Mouse (Mus musculus) layer of hippocampus, postnatal 10 days (tissue): ENCODE data around the gene Plch2. TPM values are rescaled to one million over a fixed set of nuclear protein-coding genes. Genes with fewer than 3 reads are reported as not detected.

Experiments
- DNase-seq, 2 experiments: peaks; one replicate each; pipeline ENCODE4 v3.0.0; 2021; ENCODE audit warnings: low spot score in 2 of 2
- total RNA-seq, 2 experiments: library from RNA; stranded (reverse); gene quantifications; 2 replicates each; pipeline ENCODE4 v1.2.3; 2021

Plch2 gene
- total RNA-seq, 2 experiments from 2014 or later, result 61.7 to 64.3 TPM

DNA sequence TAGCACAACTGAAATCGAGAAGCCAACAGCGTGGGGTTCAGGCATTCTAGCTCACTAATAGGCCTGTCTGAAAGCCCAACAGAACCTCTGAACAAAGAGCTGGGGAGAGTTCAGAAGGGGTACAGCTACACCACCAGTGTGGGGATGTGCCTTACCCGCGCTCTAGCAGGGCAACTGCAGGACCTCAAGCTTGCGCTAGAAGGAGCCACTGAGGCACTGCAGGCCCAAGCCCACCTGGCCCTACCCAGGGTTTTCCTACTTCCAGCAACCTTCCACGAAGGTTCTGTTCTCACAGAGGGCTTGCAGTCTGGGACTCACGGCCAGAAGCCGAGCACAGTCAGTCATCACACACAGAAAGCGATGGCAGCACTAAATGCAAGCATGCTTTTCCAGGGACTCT, 18.6 kb upstream of the Plch2 start:
- no peak for DNase-seq

DNA sequence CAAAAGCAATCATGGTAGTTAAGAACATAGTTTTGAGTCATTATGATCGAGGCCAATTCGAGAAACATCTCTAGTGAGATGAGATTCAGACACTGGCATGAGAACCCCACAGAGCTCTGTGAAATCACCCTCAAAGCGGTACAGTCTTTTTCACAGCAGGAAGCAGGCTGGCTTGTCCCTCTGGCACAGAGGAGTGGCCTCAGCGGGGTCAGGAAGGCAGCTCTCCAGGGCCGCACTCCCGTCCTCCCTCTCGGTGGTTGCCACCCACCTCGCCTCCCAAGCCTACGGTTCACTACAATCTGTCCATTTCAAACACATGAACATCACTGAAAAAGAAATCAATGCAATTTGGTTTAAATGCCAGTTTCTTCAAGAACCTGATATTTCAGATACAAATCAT, 17.8 kb upstream of the Plch2 start:
- DNase-seq, result no peak

DNA sequence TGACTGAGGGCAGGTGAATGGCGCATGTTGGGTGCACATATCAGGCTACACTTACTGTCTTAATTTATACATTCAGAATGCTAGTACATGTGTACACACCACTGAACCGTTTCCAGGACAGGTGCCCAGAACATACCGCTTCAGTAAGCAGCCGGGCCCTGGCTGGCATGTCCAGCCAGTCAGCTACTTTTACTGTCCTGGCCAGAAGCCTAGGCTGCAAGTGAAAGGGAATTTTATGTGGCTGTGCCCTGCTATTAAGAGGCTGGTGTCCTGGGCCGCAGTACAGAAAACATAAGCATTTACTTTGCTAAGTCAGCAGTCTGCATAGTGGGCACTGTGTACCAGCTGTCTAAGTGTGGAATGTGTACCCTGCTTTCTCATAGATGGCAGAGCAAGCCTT, 14.3 kb upstream of the Plch2 start:
- no peak for DNase-seq

DNA sequence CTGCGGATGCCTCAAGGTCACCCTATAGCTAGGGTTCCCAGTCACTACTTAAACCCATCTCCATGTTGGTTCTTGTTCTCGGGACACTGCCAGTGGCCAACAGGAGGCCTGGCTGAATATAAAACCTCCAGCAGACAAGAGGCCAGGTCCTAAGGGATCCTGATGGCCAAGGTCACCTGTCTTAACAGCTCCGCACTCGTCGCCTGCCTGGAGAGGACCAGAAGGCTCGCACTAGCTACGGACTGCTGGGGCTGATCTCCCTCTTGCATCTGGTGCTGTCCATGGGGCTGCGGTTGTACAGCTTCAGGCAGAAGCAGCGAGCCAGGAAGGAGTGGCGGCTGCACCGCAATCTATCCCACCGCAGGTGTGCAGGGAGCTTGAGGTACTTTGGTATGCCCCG, 13.6 kb upstream of the Plch2 start:
- DNase-seq, result no peak

DNA sequence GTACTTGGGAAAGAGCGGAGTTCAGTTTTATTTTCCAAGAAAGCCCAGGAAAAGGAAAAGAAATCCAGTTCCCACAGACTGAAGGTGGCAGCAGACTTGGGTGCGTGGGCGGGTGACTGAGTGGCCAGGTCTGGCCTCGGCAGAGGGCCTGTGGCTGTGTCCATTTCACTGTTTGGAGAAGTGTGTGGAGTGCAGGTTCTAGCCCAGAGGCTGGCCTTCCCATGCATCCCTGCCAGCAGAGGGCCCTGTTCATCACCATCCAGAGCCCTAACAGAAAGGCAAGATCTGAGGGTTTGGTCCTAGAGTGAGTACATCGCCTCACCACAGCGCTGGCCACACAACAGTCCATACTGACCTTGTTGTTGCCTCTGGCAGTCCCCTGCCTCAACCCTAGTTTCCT, 12.6 kb upstream of the Plch2 start:
- DNase-seq, result no peak

DNA sequence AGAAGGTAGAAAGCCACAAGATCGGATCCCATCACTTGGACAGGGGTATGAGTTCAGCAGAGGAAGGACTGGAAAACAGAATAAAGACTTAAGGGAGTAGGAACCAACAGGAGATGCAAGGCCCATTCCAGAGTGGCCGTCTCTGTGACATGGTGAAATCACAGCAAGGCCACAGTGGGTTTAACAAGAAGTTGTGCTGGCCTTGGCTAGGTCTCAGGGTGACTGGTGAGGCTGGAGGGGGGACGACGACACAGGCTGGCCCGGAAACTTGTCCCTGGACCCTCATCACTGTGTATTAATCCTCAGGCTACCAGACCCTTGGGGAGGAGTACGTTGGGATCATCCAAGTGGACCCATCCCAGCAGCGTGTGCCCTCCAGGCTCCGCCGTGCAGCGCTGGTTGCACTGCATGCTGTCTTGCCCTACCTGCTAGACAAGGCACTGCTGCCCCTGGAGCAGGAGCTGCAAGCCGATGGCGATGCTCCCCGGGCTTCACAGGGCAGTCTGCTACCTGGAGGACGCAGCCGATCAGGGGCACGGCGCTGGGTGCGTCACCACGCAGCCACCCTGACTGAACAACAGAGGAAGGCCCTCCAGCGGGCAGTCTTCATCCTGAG, 11.9 kb upstream of the Plch2 start:
- no peak for DNase-seq

DNA sequence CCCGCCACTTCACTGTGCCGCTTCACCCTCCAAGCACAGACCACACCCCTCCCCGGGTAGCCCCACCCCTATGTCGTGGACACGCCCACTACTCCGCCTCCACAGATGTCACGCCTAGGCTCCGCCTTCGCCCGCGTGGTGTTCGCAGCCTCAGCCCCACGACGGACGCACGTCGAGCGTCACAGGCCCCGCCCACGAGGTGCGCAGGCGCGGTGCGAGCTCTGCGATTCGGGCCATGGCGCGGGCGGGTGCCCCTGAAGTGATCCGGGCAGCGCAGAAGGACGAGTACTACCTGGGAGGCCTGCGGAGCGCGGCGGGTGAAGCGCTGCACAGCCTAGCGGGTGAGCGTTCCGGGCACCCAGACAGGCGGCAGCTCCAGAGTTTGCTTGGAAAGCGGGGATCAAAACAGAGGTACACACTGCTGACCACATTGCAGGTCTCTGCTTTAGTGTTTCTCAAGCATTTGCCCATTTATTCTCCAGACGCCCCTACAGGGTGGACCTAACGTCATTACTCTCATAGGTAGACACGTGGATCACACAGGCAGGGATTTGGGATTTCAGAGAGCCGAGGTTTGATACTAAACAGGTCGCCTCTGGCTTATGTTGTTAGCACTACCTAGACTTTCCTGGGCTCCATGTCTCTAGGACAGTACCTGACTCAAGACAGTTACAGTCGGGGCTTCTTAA, 10.4 kb upstream of the Plch2 start, which contains the start of gene Pex10:
Gene Pex10 (plus strand): TSS at position 183 of the 689 bp plus-strand sequence.
- DNase-seq, result peak; percentile 96 to 97

DNA sequence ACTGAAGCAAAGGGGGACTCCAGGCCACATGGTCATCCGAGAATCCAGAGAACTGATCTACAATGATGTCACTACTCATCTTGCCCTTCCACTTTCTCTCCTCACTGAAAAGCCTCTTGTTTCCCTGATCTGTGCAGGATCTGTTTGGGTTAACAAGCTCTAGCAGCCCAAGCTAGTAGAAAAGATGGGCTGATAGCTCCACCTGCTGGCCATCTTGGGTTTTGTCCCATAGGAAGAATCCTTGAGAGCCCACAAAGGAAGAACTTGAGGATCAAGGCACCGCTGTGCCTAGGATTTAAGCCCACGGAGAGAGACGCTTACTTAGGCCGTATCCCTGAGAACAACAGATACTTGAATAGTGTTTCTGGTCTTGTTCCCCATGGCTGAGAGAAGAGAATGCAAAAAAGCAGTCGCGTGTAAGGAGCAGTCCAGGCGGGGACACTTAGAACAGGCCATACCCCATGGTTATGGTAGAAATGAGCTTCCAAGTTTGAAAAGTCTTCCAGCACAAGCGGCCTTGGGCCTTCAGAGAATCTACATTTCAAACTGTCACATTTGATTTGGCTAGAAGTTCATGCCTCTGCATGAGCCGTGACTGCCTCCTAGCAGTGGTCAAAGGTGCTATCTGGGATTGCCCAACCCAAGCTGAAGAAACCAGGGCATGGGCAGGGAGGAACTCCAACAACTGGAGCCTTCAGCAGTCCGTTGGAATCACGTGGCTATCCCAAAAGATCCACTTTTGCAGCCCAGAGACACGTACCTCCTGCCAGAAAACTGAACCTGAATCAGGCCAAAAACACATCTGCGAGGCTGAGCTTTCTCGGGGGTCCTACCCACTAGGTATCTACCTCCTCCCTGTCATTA, 9.6 kb upstream of the Plch2 start:
- peak; percentile 95 to 97 for DNase-seq

DNA sequence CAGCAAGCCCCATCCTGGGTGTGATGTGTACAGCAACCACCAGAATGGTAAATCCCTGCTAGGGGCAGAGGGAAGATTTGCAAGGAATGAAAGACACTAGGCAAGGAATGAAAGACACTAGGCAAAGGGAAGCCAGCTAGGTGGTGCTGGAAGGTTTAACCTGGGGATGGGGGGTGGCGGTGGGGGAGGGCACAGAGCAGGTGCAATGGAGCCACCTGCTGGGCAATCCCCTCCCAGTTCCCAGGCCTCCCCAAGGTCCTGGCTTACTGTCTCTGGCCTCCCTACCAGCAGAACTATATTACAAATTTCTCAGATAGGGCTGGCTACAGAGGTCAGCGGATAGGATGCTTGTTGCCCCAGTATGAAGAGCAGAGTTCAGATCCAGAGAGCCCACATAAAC, 7.9 kb upstream of the Plch2 start:
- no peak for DNase-seq

DNA sequence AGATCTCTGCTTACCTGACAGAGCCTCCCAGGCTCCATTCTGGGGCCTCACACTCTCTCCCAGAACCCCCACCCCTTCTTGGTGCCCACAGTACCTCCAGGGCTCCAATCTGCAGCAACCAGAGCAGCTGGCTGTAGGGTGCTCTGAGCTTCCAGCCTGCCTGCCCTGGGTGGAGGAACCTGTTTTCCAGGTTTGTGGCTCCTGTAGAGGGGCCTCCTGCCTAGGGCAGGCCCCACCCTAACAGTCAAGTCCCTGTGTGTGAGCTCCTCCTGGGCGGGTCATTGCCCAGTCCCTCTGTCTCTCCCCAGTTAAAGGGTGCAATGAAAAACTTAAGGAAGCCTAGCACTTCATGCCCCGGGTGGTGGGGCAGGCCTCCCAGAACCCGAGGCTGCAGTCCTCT, 7.3 kb upstream of the Plch2 start:
- DNase-seq, result no peak

DNA sequence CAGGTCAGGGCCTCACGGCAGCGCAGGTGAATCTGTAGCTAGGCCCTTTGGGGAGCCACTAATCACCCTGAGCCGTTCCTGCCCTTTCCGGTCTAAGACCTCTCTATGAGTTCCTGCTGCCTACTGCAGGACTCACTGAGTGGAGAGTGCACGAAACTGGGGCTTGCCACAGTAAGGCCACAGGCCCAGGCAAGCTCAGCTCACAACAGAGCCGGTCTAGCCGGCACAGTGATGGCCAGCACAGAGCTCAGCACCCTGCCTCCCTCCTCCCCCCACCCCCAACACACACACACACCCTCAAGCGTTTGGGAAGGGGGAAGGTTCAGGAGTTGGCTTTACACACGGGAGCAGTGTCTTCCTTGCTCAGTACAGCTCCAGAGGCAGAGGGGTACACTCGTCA, 1.7 kb upstream of the Plch2 start:
- DNase-seq, result no peak

DNA sequence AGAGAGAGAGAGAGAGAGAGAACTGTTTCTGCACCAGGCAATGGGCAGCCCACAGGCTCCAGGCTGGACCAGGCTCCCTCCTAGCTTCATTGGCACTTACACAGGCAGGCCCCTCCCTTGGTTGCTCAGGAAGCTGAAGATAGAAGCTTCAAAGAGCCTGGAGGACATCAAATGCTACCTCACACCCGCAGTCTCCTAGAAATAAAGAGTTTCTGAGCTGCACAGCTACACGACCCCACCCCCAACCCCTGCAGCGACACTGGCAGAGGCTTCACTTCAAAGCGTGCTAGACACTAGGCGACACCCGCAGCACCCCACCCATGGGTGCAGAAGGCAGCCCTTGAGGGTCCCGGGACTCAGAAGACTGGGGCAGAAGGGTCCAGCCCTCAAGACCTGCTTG, 6.5 kb downstream of the Plch2 start:
- DNase-seq, result no peak

DNA sequence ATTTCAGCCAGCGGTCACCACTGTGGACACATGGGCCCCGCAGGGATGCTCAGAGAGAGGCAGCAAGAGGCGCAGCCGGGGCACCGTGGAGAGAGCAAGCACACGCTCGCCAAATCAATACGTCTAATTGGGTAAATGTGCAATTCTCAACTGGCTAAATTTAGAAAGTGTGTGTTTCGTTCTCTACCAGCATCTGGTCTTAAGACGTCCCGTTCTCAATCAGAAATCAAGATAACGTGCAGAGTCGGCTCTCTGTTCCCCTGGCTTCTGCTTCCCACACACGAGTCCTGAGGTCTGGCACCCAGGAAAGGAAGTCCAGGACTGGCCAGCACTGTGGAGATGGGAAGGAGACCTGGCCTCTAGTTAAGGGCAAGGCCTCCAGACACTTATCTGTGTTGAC, 9.9 kb downstream of the Plch2 start:
- no peak for DNase-seq

DNA sequence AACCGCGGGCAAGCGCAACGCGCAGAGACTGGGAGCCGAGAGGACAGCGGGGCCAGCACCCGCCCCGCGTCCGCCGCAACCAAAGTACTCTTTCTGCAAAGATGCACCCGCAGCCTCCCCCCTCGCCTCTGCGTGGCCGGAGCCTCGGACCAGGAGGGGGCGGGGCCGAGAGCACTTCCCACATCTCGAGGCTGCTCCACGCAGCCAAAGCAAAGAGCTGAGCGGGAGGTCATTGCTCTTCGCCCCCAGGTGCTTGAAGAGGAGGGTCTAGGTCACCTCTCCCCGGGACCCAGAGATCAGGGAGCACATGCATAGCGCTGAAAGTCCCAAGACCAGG, 13.3 kb downstream of the Plch2 start:
- no peak for DNase-seq

DNA sequence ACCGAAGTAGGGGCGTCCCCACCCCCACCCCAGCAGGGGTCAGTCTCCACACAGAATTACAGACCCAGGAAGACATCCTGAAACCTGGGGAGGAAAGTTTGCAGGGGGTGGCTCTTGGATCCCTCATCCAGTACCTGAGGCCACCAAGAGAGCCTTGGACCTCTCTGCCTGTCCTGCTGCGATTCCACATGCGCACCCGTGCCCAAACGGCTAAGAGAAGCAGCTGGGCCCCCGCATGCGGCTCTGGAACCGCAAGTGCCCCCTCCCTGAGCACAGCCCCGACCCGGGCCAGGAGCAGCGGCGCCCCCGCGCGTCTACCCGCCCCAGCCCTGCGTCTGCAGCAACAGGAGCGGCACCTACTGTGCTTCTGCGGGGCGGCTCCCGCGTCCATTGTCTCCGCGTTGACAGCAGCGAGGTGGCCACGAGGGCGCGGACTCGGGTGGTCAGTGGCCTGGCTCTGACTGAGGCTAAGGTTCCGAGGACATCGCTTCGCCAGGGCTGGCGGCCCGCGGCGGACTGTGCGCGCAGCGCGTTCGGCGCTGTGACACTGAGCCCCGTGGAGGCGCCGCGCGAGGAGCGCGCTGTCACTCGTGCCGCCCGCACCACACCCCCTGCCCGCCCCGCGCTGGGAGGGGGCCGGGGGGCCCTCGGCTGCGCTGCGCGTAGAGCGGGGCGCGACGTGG, 13.8 kb downstream of the Plch2 start:
- DNase-seq, result peak; percentile 44 to 62

DNA sequence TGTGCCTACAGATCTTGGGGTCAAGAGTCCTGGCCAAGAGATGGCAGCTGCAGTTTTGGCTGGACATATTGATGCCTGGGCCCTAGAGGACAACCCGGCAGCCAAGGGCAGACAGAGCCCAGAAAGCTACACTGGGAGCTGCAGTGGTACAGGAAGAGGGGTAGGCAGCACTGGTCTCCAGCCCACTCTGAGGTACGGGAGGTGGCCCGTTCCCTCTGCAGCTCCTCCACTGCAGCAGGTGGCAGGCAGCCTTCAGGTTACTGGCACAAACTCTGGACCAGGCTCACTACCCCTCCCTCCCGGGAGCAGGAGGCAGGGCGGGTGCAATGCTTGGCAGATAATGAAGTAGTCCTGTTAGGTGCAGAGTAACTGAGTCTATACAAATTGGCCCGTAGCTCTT, 15.9 kb downstream of the Plch2 start:
- no peak for DNase-seq

DNA sequence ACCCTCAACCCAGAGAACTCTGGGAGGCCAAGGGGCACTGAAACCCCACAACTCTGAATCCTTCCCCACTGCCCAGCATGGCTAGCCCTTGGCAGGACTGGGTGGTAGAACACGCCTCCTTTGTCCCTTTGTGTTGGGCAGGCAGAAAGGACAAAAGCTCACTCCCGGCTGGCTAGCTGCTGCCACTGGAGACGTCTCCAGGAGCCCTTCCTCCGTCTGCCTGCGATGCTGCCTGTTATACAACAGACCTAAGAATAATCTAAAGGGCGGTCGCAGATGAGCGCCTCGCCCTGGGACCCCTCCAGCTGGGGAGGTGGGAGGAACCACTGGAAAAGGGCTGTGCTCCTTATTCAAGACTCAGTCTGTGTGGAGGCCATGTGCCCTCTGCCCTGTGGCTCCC, 16.4 kb downstream of the Plch2 start:
- no peak for DNase-seq

DNA sequence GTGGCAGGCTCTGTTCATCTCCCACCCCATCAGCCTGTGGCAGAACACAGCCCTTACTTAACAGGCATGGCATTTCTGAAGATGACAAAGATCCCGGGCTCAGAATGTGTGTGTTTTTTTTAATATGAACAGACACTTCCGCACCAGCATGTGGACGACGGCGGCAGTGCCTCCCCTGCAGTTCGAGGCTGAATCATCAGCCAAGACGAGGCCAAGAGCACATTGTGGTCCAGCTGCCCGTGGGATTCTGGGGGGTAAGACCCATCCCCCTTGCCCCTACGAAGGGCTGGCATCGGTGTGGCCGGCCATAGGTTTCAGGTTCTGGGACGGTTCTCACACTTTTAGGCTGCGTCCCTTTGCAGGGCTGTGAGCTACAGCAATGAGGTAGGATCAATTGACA, 21.8 kb downstream of the Plch2 start:
- DNase-seq, result no peak

DNA sequence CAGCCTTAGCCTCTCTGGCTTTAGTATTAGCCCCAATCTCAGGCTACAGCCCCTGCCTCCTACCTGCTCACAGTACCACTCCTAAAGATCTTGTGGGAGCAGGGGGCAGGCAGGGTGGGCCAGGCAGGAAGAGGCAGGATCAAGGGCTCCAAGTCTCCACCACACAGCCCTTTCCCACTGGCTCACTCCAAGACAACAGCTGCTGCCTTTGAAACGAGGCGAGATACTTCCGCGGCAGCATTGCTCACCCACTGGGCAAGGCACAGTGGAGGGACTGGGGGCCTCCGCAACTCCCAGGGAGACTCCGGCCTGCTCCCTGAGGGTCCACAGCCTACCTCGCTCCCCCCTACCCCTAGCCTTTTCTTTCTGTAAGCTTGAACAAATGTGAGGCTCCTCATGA, 22.4 kb downstream of the Plch2 start:
- DNase-seq, result no peak

DNA sequence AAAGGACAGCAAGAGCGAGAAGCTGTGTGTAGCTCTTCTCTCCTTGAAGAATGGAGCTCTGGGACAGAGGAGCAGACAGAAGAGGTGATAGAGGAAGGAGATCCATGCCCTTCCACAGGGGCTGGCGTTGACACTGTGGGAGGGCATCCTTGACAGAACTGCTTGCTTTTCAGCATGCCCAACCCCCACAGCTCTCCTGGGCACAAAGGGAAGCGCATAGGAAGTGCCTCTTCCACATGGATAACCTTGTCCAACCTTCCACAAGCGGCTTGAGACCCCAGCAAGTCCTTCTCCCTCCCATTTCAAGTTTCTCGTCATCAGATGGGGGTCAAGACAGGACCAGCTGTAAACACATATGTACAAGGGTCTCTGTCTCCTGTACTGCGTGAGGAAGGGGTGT, 23.5 kb downstream of the Plch2 start:
- DNase-seq, result no peak

DNA sequence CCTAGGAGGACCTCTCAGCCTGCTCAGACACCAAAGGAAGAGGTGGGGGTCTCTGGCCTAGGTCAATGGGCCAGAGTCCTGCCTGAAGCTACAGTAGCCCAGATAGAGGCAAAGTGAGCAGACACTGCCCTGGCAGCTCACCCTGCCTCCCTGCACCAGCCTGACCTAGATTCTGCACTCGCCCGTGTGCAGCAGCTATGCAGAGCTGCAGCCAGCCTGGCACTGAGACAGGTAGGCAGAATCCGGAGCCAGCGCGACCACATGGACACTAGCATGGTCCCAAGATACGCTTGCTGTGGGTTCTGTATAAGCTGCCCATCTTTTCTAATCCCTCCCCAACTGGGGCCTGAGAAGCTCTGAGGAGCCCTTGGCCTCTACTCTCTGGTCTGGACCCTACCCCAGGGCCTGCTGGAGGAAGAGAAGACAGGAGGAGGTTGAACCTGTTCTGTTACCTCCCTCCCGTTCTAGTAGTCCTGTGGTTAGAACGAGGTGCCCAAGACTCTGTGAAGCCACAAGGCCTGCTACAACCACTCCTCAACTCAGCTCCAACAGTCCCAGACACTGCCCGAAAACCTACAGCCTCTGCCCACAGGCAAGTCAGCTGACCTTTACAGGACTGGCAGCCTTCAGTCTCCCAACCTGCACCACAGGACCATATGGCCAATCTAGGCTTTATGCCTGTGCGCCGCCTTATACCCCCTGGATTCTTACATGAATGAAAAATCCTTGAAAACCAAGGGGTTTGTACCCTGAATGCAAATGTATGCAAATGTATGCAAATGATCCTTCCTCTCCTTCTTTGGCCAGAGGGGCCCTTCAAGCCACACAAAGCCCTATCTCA, 32.2 kb downstream of the Plch2 start:
- DNase-seq, result no peak
